9 mouse cellular contexts compared by ENCODE assay signal in genomic region chr8:120071684-120072083, GRCm38 (mm10). TPM values are rescaled to one million over a fixed set of nuclear protein-coding genes. Genes with fewer than 3 reads are reported as not detected.
DNase-seq lines count a peak whose midpoint lies in the region; ATAC-seq lines count a peak whose summit lies in the region.
"Had no signal": no experiment of that assay in that cellular context is flagged by ENCODE, and none has a peak within 500 bp of the region (broad histone marks: within the 10 kb centered on the region; RNA-seq: fewer than 3 reads in every experiment).

No protein-coding gene starts in this region.

- no peaks in the 10 kb centered on the region; the same call in 1 of the 2 replicates for H3K4me1 ChIP-seq in hindbrain, embryonic 16.5 days (ENCODE audit: control insufficient read depth, insufficient read depth, low read depth, low read length)

- no peak overlapping the region for H3K27ac ChIP-seq in hindbrain, embryonic 16.5 days (ENCODE audit: low read depth, low read length)

- H3K36me3 ChIP-seq in hindbrain, embryonic 16.5 days (ENCODE audit: control insufficient read depth, insufficient read depth, low read length) = no peaks in the 10 kb centered on the region

- H3K9ac ChIP-seq in hindbrain, embryonic 16.5 days (ENCODE audit: low read depth, low read length) = no peak overlapping the region

- H3K27me3 ChIP-seq in hindbrain, embryonic 16.5 days (replicated peaks; ENCODE audit: control insufficient read depth, insufficient read depth, low read length) = no peaks in the 10 kb centered on the region

- H3K4me3 ChIP-seq in hindbrain, embryonic 16.5 days (ENCODE audit: low read length) = no peak overlapping the region
- H3K4me3 ChIP-seq: myocyte had no signal

- ATAC-seq in hindbrain, embryonic 16.5 days = peak; percentile 81

- peak; percentile 83 for DNase-seq in ZHBTc4 (ENCODE audit: low read depth, low spot score)
- DNase-seq in cerebellum, postnatal 25 days = peak; percentile 92 to 93
- DNase-seq in frontal cortex, postnatal 36 days (ENCODE audit: low spot score in 2 of 2) = peak; percentile 82
- DNase-seq in layer of hippocampus, postnatal 36 days = peak; percentile 77 to 78
- DNase-seq in lung, postnatal 25 days (ENCODE audit: low spot score) = peak; percentile 76
- peak; percentile 84 to 88 for DNase-seq in right cerebral cortex, adult 2 months (ENCODE audit: low spot score in 2 of 2)
- DNase-seq in urinary bladder, adult 2 months (ENCODE audit: low spot score) = peak; percentile 70

- peaks cover 5% of the 10 kb centered on the region; the same call in 1 of the 2 replicates for H3K9me3 ChIP-seq in hindbrain, embryonic 16.5 days (ENCODE audit: control insufficient read depth, low read length)

- H3K4me2 ChIP-seq in hindbrain, embryonic 16.5 days (ENCODE audit: low read length) = no peak overlapping the region

- 30% methylated on average over 4 of the region's 4 CpGs for WGBS in hindbrain, embryonic 16.5 days

RNA-seq across cellular contexts. Expression of gene Zdhhc7, which starts 29.6 kb away (rescaled TPM):
- polyA plus RNA-seq in hindbrain, embryonic 16.5 days (2015; fragmentation: Nextera tagmentation; extraction: Ambion mirVana) = 28.0 and 29.3 TPM in 2 replicates
- 10 to 100 TPM; 35.8 to 37.7 TPM for total RNA-seq in layer of hippocampus, postnatal 36 days (2021)
- 35.9 and 38.7 TPM in 2 replicates for polyA plus RNA-seq in urinary bladder, adult 2 months (2012; rRNA removed)

RNA-seq across cellular contexts. Expression of gene 6430548M08Rik, which starts 42.3 kb away (rescaled TPM):
- polyA plus RNA-seq in hindbrain, embryonic 16.5 days (2015; fragmentation: Nextera tagmentation; extraction: Ambion mirVana) = 32.6 and 38.0 TPM in 2 replicates
- total RNA-seq in layer of hippocampus, postnatal 36 days (2021) = 100 to 1,000 TPM; 151 to 168 TPM
- 5.3 and 8.4 TPM in 2 replicates for polyA plus RNA-seq in urinary bladder, adult 2 months (2012; rRNA removed)
